Mouse (Mus musculus) kidney, adult 9 months (tissue): ENCODE measurements around the gene Cnot10.

ENCODE experiments used
- DNase-seq: peaks from one replicate; pipeline ENCODE4 v3.0.0; 2022

The Cnot10 gene

GRCm38 (mm10) chr9:114543882-114544753 is 95.9 kb downstream of the Cnot10 start:
- DNase-seq = peak; percentile 69

GRCm38 (mm10) chr9:114541279-114541741 is 98.7 kb downstream of the Cnot10 start:
- no peak for DNase-seq

GRCm38 (mm10) chr9:114538996-114539563 is 100.9 kb downstream of the Cnot10 start:
- DNase-seq = peak; percentile 38

DNA sequence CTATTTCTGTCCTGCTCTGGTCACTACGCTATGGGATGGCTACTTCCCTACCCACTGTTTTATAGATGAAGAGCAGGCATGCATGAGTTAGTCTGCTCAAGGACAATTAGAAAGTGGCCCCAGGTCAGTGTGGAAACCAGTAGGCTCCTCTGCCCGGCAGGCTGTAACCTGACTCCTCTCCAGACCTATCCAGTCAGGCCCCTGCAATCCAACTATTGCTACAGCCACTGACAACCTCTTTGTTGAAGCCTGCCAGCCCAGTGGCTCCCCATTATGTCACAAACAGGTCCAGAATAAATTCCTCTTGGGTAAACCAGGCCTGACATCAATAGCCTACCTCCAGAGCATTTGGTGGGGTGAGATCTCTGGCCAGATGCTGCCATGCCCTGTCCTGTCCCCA is 103.4 kb downstream of the Cnot10 start:
- DNase-seq = no peak
